Mouse (Mus musculus) cerebellum, adult 11 months (tissue): ENCODE results near the gene Stxbp6.

ENCODE experiments used
- DNase-seq: peaks from one replicate; pipeline ENCODE4 v3.0.0; 2022

Gene Stxbp6

DNA sequence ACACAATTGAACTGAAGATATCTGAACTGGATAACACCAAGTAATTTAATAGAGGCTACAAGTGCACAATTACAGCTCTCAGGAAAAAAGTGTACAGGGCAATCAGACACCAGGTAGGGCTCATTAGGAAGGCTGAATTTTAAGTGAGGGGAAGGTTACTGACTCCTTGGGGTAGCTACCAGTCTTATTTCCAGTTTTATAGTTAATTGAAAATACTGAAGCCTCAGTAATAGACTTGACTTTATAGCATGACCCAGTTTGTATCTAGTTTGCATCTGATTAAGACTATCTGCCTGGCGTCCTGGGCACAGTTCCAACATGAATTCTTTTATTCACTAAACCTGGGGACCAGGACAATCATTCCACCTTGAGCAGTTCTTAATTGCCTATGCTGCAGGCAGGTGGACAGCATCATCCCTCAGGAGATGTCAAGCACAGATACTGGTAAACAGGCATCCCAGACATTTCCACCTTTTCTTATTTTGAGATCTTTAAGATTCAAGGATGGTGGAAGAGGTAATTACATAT lies 171.2 kb downstream of the Stxbp6 start:
- no peak for DNase-seq

DNA sequence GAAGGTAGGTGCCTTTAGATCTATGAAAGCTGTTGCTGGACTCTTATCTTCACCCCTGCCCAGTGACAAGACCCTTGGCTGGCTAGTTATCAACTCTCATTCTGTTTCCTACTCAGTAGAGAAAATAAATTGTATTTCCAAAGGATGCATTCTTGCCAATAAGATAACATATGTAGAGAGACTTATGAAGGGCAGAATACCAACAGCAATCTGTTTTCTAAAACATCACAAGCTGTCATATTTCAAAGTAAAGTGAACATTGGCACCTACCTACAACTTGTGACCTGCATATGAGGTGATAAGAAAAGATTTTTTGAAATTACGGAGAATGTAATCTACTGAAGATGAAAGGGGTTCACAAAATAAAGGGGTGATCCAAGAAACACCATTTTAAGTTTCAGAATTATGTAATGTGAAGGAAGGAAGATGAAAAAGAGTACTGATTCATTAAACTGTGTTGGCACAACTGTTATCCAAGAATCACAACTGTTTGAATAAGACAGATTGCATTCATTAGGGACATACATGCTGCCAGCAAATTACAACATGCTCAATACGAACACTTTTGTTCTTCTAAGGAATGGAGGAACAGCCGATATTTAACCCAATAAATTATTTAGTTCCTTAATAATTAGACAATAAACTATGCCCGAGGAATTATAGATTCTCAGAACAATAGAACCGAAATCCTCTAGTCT lies 175.2 kb downstream of the Stxbp6 start:
- no peak for DNase-seq

DNA sequence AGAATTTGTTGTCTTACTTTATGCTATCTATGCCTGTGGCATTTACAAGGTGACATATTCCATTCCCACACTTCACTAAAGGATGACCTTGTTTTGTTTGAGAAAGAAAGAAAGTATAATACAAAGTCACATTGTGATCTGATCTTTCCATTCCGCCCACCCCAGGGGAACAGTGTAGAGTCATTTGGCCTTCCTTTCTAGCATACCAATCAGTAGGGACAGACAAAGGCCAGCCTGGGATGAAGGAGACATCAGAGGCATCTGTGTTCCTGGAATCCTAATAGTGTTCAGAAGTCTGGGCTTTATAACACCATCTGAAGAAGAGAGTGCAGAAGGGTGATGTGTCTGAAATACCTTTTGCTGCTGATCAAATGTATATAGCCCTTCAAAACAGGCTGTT lies 178.0 kb downstream of the Stxbp6 start:
- no peak for DNase-seq

DNA sequence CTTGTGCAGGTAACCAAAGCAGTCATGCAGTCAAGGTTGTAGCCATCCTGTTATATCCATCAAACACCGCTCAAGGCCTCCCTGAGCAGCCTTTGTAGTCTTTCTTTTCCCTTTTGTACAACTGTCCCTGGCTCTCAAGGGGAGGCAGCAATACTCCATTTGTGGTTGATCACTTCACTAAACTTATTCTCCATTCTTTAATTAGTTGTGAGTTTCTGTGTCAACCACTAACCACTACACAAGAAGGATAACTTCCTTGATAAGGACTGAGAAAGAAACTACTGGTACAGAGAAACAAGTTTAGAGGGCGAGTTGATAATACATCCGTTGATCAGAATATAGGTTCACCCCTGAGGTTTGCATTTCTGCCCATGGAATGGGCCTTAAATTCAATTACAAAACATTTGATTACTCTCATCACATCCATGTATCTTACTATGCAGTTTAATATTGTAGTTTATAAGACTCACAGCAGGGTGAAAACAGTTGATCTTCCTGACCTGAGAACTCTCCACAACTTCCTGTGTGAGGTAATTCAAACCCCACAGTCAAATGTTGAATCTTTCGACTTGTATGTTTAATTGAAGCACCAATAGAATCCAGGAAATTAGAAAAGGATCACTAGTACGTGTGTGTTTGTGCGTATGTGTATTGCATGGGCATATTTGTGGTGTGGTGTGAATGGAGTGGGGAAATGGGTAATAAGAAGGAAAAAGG lies 184.7 kb downstream of the Stxbp6 start:
- DNase-seq, result no peak

DNA sequence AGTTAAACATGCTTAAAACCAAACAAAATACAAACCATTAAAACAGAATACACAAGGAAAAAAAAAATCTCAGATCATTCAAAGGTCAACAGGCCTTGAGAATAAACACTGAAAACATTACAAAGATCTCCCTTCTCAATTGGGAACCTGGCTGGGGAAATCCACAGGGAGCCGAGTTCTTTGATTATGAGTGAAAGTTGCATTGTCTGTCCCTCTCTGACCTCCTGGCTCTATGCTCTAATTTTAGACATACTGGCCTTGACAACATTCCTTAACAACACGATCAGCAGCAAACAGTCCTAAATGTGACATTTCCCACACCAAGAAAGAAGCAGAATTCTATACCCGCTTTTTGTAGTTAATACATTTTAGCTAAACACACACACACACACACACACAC lies 187.7 kb downstream of the Stxbp6 start:
- no peak for DNase-seq

DNA sequence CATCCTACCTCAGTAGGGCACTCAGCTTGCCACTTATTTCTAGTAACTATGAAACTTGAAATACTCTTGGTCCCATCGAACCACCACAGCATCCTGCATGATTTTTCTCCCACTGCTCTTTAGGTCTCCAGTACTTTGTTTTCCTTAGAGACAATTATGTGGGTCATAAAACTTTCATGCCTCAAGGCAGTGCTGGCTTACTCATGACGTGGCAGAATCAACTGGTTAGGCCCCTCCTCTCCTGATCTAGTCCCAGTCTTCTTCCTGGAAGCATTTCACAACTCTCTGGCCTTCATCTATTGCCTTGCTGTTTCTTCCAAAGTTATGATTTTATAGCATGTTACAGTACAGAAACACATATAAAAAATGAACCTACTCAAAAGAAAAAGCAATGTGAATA lies 201.8 kb downstream of the Stxbp6 start:
- DNase-seq, result no peak

DNA sequence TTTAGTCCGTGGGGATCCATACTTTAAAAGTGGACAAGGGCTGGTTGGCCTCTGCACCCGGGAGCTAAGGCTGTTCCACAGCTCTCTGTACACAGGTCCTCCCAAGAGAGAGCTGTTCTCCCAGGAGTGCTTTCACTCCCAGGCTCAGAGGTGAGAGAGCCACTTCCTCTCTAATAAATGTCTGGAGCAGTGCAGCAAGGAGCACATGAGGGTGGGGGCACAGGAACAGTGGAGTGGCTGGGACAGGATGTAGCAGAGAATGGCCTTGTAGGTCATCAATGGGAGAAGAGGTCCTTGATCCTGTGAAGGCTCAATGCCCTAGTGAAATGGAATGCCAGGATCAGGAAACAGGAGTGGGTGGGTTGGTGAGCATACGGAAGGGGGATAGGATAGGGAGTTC lies 209.1 kb downstream of the Stxbp6 start:
- no peak for DNase-seq

DNA sequence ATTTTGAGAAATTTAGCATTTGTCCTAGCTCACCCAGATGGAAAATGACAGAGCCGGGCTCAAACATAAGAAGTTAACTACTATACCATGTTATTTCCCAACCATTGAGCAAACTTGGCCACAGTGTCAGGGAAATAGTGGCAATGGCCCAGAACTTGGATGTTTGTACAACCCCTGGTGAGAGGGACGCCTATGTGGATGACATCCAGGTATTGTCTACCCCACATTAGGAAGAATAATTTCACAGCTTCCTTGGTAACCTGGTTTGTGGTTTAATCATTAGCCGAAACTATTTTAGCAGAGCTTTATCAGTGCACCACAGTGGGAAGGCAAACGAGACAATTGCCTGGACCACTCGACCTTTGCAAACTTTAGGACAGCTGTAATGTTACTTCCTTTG lies 215.1 kb downstream of the Stxbp6 start:
- no peak for DNase-seq

DNA sequence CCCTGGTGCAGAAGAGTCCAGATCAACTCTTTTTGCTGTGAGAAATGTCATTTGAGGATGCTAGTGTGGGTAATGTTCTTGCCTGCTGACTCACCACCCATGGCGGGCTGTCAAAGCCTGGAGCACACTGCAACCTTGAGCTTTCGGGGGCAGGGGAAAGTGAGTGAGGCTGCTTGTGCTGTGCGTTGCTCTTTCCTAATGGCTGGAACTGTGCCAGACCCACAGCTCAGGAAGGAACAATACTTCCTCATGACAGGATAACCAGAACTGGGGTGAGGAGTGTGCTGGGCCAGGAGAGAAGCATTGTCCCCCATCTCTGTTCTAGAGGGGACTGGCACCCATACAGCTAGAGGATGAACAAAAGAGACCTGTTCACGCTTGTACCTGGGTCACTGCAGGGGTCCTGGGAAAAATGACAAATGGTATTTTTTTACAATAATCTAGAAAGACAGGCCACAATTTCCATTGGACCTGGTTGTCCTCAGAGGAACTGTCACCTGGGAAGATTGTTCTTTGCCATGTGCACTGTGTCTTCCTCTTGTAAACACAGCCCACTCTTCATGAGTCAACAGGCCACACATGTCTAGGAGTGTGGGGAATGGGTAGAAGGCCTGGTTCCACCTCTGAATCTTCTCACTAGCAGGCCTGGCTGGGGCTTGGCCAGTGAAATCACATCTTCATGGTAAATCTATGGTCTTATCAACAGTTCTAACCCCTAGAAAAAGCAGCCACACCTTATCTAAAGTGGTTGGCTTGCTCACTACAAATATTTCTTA lies 216.2 kb downstream of the Stxbp6 start:
- DNase-seq, result peak; percentile 2

DNA sequence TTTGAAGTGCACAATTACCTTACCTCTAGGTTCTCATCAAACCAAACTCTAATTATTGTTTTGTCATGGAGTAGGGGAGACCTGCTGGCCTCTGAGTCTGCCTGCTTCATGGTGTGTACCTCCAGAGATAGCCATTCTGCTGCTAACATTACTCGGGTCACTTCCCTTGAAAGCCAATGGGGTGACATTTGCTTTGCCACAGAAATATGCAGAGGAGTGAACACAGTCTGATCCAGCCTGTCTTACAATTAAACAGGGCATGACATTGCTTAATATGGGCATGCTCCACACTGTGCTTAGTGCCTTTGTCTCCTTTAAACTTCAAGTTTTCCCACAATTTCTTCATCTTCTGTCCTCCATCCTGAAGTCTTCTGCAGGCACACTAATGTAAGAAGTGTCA lies 222.5 kb downstream of the Stxbp6 start:
- no peak for DNase-seq

DNA sequence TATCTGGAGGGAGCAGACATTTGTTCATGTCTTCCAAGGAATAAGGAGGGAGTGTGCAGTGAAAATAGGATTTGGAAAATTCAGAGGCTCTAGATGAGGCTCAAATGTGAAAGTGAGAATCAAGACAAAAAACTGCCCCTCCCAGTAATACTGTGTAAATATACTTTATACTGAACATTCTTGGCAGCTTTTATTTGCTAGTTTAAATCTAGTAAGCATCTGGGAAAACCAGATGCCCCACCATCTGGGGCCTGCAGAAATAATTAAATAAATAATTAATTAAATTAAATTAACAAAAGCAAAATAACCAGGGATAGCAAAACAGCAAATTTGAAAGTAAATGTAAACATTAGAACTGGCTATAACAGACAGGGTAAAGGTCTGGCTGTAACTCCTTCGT lies 224.0 kb downstream of the Stxbp6 start:
- DNase-seq, result no peak

DNA sequence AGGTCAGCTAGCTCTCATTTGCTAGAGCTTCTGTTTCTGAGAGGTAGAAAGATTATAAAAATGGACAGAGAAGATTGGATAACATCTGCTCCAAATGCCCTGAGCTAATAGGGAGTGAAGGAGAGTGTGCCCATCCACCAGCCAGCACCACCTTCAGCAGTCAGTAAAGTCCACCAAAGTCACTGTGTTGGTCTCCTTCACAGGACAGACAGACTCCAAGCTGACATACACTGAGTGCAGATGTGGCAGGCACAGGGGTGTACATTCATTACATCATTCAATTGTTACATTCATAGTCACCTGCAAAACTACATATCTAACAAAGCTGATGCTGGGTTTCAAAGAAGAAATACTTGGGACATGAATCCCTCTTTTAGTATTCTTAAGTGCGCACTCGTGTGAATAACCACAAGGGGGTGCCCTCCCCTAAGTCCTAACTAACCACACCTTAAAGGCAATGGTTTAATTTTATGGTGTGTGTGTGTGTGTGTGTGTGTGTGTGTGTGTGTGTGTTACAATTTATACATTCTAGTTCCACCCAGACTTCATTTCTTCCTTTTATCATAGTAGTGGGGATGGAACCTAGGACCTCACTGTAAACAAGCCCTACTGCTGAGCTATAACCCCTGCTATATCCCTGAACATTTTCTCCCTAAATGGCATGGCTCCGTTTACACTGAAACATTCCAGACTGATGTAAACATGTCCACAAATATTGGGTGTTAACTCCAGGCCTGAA lies 225.9 kb downstream of the Stxbp6 start:
- no peak for DNase-seq

DNA sequence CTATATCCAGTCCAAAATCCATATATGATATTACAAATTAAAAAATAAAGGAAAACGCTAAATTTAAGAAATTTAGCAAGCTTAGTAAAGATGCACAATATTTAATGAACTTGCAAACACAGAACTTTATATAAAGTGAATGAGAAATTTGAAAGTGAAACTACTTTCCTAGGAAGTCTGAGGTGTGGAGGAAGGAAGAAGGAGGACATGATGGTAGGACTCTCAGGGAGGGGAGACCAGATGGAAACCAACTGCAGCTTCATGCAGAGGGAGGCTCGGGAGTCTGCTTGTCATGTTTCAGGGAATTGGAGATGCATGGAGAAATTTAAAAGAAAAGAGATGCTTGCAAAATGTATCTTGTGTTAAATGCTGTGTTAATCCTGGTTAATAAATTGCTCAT lies 233.9 kb downstream of the Stxbp6 start:
- DNase-seq, result no peak

DNA sequence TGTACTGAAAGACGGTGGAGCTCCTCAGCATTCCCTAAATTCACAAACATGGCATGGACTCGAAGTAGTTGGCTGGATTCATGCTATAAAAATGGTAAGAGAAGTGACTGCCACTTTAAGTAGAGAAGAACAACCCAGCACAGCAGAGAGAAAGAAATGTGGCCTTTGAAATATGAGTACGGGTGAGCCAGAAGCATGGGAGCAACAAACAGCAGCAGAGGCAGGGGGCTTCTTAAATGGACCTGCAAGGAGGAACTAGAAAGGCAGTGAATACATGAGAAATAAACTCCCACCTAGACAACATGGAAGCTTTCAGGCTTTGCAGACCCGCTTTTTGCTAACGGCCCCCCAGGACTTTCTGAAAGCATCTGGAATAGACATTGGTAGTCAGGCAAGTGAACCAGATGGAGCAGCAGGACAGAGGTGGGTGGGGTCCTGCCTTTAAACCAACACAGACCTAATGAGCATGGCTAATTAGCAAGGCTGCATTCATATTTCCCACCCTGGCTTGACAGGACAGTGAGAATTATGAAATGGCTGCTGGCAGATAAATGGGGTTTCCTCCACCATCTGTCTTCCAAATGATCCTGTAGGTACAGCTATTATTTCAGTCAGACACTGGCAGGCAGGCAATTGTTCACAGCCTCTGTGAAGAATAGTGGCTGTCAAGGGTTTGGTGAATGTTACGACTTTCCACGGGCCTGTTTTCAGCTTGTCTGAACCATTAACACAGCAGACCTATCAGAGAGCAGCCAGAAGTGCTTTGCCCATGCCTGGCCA lies 234.7 kb downstream of the Stxbp6 start:
- DNase-seq, result no peak

DNA sequence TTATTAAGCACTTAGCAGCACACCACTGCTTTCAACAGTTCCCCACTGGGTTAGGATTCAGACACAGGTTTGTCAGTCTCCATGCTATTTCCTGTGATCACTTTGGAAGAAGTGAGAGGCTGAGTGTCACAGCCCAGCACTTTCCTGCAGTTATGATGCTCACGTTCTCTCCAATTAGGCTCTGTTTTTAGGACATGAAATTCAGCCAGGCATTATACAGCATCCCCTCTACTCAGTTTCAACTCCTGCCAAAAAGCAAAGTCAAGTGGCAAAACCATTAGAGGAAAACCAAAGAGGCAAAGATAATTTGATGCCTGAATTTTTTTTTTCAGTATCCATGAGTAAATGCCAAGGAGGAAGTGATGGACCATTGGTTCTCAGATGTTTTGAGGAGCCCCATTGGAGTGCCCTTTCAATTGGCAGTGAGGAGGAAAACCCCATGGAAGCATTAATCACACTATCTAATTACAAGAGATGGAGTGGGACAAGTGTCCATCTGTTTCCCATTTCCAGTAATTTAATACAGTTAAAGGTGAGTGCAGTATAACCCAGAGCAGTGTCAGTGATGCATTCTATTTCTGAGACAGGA lies 238.5 kb downstream of the Stxbp6 start:
- no peak for DNase-seq

DNA sequence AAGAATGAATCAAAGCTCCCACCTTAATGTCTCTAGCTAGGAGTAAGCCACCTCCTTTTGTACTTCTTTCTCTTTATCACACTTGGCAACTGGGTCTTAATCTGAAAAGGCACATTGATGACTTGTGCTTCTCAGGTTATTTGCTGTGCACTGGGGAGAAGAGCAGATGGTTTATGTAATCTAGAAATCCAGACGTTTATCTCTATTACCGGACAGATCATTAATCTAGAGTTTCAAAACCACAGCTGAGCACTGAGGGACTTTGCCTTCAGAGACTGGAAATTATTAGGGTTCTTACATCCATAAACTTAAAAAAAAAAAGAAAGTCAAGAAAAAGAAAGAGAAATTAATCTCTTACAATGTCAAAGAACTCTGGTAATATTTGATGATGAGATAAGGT lies 262.6 kb downstream of the Stxbp6 start:
- no peak for DNase-seq

DNA sequence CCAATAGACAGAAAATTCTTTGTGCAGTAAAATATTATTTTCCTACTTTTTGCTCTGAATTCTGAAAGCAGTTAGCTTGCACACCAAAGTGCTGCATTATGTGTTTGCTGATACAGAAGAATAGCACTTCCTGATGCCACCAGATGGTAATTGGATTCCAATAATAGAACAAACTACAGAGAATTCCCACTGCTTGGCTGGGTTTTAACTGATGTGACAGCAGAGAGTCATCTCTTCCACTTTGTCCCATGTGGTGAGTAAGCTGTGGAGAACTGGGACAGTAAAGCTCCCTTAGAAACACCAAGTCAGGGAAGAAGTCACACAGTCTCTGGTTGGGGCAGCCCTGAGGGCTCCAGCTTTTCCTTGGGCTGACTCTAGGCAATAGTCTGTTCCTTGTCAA lies 270.3 kb downstream of the Stxbp6 start:
- no peak for DNase-seq
